Mouse (Mus musculus): ENCODE results near the gene Ube2d2b.
A peak's percentile ranks its signal among the peaks of the same experiment; 100 is the strongest.

The Ube2d2b gene

GRCm38 (mm10) chr5:107855546-107855945 is 25.6 kb downstream of the Ube2d2b start:
- DNase-seq = no peak

- DNase-seq = no peak
These were observed 29.1 kb downstream of the Ube2d2b start for GRCm38 (mm10) chr5:107858963-107859362.

DNA sequence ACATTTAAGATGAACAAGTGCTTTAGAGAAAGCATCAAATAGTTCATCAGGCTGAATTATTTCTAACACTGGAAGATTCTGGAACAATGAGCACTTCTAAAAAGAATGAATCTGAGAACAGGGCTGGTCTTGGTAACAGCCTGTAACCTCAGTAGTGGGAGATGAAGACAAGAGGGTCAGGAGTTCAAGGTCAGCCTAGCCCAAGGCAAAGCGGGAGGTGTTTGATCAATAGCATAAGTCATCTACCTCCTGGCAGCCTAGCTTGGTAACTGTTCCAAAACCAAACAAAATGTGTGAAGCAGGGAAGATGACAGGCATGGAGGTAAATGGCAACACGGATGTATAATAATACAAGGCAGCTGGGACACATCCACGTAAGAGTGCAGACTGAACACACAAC is 34.1 kb downstream of the Ube2d2b start:
- DNase-seq = no peak

GRCm38 (mm10) chr5:107866127-107867126 is 36.5 kb downstream of the Ube2d2b start:
- no peak for DNase-seq

DNA sequence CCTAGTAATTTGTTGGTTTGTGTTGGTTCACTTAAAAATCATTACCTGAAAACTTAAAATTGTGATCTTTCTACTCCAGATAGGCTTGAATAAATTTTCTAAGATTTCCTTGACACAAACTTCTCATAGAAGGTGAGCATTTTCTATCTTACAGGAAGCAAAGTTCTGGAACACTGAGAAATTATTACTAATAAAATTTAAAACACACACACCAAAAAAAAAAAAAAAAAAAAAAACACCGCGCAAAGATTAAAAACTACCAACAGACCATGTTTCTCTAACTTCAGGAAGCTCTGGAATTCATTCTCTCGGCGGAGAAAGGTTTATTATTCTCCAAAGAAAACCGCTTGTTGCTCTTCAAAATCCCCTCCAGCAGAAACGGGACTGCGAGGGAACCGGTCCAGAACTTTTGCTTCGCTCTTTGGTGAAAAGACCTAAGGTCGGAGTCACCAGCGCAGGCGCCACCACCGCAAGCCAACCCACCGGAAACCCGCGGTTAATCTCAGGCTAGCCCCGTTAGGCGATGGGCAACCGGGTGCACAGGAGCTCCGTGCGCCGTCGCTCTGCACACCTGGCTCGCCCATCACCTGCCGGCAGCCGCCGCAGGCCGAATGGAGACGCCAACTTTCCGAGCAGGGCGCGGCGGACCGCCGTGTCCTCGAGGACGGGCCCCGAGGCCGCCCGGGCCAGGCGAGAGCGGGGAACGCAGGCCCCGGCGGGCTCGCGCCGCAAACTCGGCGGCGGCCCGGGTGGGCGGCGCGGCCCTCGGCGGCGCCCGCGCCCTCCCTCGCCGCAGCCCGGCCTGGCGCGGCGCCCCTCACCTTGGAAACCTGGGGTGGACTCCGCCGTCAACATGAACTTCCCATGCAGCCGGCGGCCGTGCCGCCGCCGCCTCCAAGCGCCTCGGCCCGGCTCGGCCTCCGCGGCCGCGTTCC is 38.3 kb downstream of the Ube2d2b start:
- DNase-seq = peak; percentile 52 to 53

GRCm38 (mm10) chr5:107868905-107869424 is 39.1 kb downstream of the Ube2d2b start:
- peak; percentile 91 for DNase-seq

DNA sequence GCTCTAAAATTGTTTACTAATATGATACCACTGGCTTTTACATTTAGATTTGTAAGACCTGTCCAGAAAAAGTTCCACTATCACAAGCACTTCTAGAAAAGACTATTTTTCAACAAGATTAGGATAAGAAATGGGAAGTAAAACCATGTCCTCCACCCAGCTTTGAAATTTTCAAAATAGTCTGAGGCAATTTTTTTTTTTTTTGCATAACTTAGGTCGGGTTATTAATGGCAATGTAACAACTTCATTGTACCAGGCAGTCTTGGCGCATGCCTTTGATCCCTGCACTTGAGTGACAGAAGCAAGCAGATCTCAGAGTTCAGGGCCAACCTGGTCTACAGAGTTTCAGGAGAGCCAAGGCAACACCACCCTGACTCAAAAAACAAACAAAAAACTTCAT is 39.8 kb downstream of the Ube2d2b start:
- DNase-seq = no peak

DNA sequence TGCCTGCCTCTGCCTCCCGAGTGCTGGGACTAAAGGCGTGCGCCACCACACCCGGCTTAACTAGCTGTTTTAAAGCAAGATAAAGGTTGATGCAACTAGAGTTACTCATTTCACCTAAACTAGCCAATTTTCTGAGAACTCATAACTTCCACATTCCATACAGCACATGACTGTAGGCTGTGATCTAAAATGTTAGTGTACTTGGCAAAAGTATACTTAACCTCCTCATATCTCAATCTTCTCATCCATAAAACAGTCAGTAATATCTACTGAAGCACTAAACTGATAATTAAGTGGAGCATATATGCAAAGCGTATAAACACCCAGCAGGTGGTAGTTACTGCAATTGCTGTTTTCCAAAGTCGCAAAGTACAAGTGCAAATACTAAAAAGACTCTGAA is 43.4 kb downstream of the Ube2d2b start:
- no peak for DNase-seq

GRCm38 (mm10) chr5:107873886-107874302 is 44.0 kb downstream of the Ube2d2b start:
- no peak for DNase-seq

GRCm38 (mm10) chr5:107874561-107875260 is 44.8 kb downstream of the Ube2d2b start, which contains the start of gene Evi5:
Gene Evi5, minus strand, starts transcription at chr5:107875107.
- DNase-seq = no peak

GRCm38 (mm10) chr5:107875261-107875611 is 45.3 kb downstream of the Ube2d2b start:
- no peak for DNase-seq

DNA sequence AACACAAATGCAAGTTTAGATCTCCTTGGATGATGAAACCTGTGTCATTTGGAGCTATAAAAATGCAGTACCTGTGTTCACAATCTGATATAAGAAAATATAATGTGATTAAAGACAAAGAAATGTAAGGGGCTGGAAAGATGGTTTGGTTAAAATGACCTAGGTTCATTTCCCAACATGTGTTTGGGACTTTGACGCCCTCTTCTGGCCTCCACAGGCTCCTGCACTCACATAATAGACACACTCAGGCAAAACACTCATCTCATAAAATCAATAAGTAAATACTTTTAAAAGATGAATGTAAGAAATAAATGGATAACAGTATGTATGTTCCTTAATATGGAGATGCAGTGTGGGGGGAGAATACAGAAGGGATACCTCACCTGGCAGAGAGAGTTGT is 47.2 kb downstream of the Ube2d2b start:
- no peak for DNase-seq

DNA sequence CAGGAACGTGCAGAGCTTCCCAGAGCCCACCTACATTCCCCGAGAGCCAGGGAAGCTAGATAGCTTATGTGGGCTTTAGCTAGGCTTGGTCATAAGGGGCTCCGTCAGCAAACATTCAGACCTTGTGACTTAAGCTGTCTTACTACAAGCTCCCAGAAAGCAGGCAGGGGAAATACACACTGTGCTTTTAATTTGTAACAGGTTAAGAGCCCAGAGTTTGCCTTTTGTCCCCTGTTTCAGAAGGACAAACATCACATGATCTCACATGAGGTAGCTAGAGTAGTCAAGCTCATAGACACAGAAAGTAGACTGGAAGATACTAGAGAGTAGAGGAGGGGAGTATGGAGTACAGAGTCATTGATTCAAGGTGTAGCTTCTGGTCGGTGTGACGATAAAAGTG is 50.8 kb downstream of the Ube2d2b start:
- no peak for DNase-seq

Measured in cerebellum, postnatal 36 days (tissue).